Mouse (Mus musculus) forebrain, postnatal 0 days (tissue): ENCODE results near the gene Slc35b1. TPM values are rescaled to one million over a fixed set of nuclear protein-coding genes. Genes with fewer than 3 reads are reported as not detected.
A peak's percentile ranks its signal among the peaks of the same experiment; 100 is the strongest.

ENCODE experiments used
- ATAC-seq: fragments of 200-750 bp; cut with Nextera tagmentation; 2 replicates; pipeline ENCODE4 v1.8.0; 2017; ENCODE audit warnings: mild to moderate bottlenecking, moderate library complexity
- DNase-seq: peaks from one replicate; pipeline ENCODE4 v3.0.0-alpha.2; 2015
- H3K27ac ChIP-seq: fragments of 300-500 bp; sonication (generic); 2 replicates; pipeline ENCODE4 v1.5.1; 2014; ENCODE audit warnings: low read depth, mild to moderate bottlenecking, antibody characterized with exemption, low read length, moderate library complexity, mixed read lengths
- H3K27me3 ChIP-seq: fragments of 300-500 bp; sonication (generic); 2 replicates; pipeline ENCODE4 v1.6.1; 2014; ENCODE audit warnings: mild to moderate bottlenecking, low read length, mixed read lengths; ENCODE audit not compliant: insufficient read depth
- H3K36me3 ChIP-seq: fragments of 300-500 bp; sonication (generic); 2 replicates; pipeline ENCODE4 v1.6.1; 2014; ENCODE audit warnings: mild to moderate bottlenecking, moderate library complexity; ENCODE audit not compliant: insufficient read depth
- H3K4me1 ChIP-seq: fragments of 300-500 bp; sonication (generic); 2 replicates; pipeline ENCODE4 v1.6.1; 2014; ENCODE audit warnings: antibody characterized with exemption; ENCODE audit not compliant: insufficient read depth
- H3K4me2 ChIP-seq: fragments of 300-500 bp; sonication (generic); 2 replicates; pipeline ENCODE4 v1.6.1; 2014; ENCODE audit warnings: low read depth, mild to moderate bottlenecking, moderate library complexity
- H3K4me3 ChIP-seq: fragments of 300-500 bp; sonication (generic); 2 replicates; pipeline ENCODE4 v1.5.1; 2014; ENCODE audit warnings: low read depth, low read length, mixed read lengths
- H3K9ac ChIP-seq: fragments of 300-500 bp; sonication (generic); 2 replicates; pipeline ENCODE4 v1.6.1; 2014; ENCODE audit warnings: mild to moderate bottlenecking
- H3K9me3 ChIP-seq: fragments of 300-500 bp; sonication (generic); 2 replicates; pipeline ENCODE4 v1.6.1; 2016; ENCODE audit warnings: low read length
- CTCF ChIP-seq: sonication (generic); IDR thresholded peaks from 2 replicates; pipeline ENCODE4 v1.5.1; 2016; ENCODE audit warnings: antibody characterized with exemption, control low read depth, low read depth
- WGBS: fragments of 180-500 bp; shearing (Covaris S2); extraction: QIAGEN DNeasy Blood & Tissue Kit; methylation state at CpG from one replicate; pipeline ENCODE4 v1.1.7; 2014; 5-methylcytosine and 5-hydroxymethylcytosine counted together
- polyA plus RNA-seq: library from polyadenylated mRNA; unstranded; fragments of >200 nt; fragmentation: Nextera tagmentation; extraction: Ambion mirVana; gene quantifications from 2 replicates; pipeline ENCODE4 v1.2.1, GENCODE M21; 2015
- total RNA-seq: library from RNA; depleted of rRNA; stranded (reverse); fragments of >200 nt; gene quantifications from 2 replicates; pipeline ENCODE4 v1.2.3, GENCODE M21; 2014

Slc35b1 gene
- total and polyA plus RNA-seq, 2 experiments from 2014 or later = 109 to 160 TPM

- TF ChIP-seq CTCF = no peak
- ATAC-seq = no peak
- Histone ChIP-seq H3K9ac (no peak overlapping the region), H3K27me3 (no peaks in the 10 kb centered on the region), H3K4me2 (no peak overlapping the region), H3K9me3 (no peaks in the 10 kb centered on the region), H3K36me3 (peaks cover 31% of the 10 kb centered on the region), H3K4me1 (no peaks in the 10 kb centered on the region), H3K4me3 (no peak overlapping the region), H3K27ac (peak overlapping the region; percentile 57; the same call in 1 of the 2 replicates)
- WGBS = 29% methylated on average over 5 of the region's 5 CpGs
- no peak for DNase-seq
Measured at GRCm38 (mm10) chr11:95393500-95393816, 9.0 kb downstream of the Slc35b1 start.

GRCm38 (mm10) chr11:95394112-95394511, 9.6 kb downstream of the Slc35b1 start:
- no peak for DNase-seq
- no peak overlapping the region for H3K4me2 ChIP-seq
- no peak for ATAC-seq
- TF ChIP-seq CTCF = no peak
- no peaks in the 10 kb centered on the region for H3K9me3 ChIP-seq
- H3K27me3 ChIP-seq = no peaks in the 10 kb centered on the region
- no peaks in the 10 kb centered on the region for H3K4me1 ChIP-seq
- no peak overlapping the region for H3K4me3 ChIP-seq
- H3K27ac ChIP-seq = 0 out of 2 replicates have a peak overlapping the region, but pooled peaks have one; percentile 29
- peaks cover 25% of the 10 kb centered on the region for H3K36me3 ChIP-seq
- 61% methylated on average over 5 of the region's 5 CpGs for WGBS
- H3K9ac ChIP-seq = no peak overlapping the region

GRCm38 (mm10) chr11:95396548-95396947, 12.1 kb downstream of the Slc35b1 start:
- H3K4me3 ChIP-seq = no peak overlapping the region
- DNase-seq (no peak), ATAC-seq (no peak)
- TF ChIP-seq CTCF = no peak
- no peak overlapping the region for H3K27ac ChIP-seq
- peaks cover 5% of the 10 kb centered on the region; the same call in 1 of the 2 replicates for H3K36me3 ChIP-seq
- 50% methylated on average over 1 of the region's 1 CpGs for WGBS
- no peak overlapping the region for H3K9ac ChIP-seq
- no peaks in the 10 kb centered on the region for H3K4me1 ChIP-seq
- H3K27me3 ChIP-seq = no peaks in the 10 kb centered on the region
- H3K4me2 ChIP-seq = no peak overlapping the region
- no peaks in the 10 kb centered on the region for H3K9me3 ChIP-seq

GRCm38 (mm10) chr11:95397843-95398835, 13.6 kb downstream of the Slc35b1 start:
- Histone ChIP-seq H3K9me3 (no peaks in the 10 kb centered on the region), H3K36me3 (peaks cover 5% of the 10 kb centered on the region; the same call in 1 of the 2 replicates), H3K4me1 (no peaks in the 10 kb centered on the region), H3K4me2 (peak overlapping the region; percentile 14; the same call in 1 of the 2 replicates), H3K27me3 (no peaks in the 10 kb centered on the region), H3K27ac (no peak overlapping the region), H3K9ac (no peak overlapping the region), H3K4me3 (no peak overlapping the region)
- 43% methylated on average over 14 of the region's 14 CpGs for WGBS
- TF ChIP-seq CTCF = peak; percentile 97
- DNase-seq (peak; percentile 87), ATAC-seq (peak; percentile 63)

GRCm38 (mm10) chr11:95399520-95400020, 15.1 kb downstream of the Slc35b1 start:
- ATAC-seq (no peak), DNase-seq (no peak)
- Histone ChIP-seq H3K36me3 (no peaks in the 10 kb centered on the region), H3K4me1 (no peaks in the 10 kb centered on the region), H3K9me3 (no peaks in the 10 kb centered on the region), H3K27me3 (no peaks in the 10 kb centered on the region), H3K4me3 (no peak overlapping the region), H3K27ac (no peak overlapping the region), H3K4me2 (no peak overlapping the region), H3K9ac (no peak overlapping the region)
- TF ChIP-seq CTCF = no peak
- WGBS = 52% methylated on average over 13 of the region's 13 CpGs

GRCm38 (mm10) chr11:95401568-95401967, 17.1 kb downstream of the Slc35b1 start:
- no peak for TF ChIP-seq CTCF
- Histone ChIP-seq H3K4me2 (no peak overlapping the region), H3K9ac (no peak overlapping the region), H3K27ac (no peak overlapping the region), H3K4me3 (no peak overlapping the region), H3K4me1 (no peaks in the 10 kb centered on the region), H3K9me3 (no peaks in the 10 kb centered on the region), H3K27me3 (no peaks in the 10 kb centered on the region), H3K36me3 (no peaks in the 10 kb centered on the region)
- ATAC-seq (no peak), DNase-seq (no peak)
- 81% methylated on average over 5 of the region's 5 CpGs for WGBS

- 29% methylated on average over 5 of the region's 5 CpGs for WGBS
- no peak overlapping the region for H3K9ac ChIP-seq
- ATAC-seq (no peak), DNase-seq (no peak)
- H3K36me3 ChIP-seq = no peaks in the 10 kb centered on the region
- no peaks in the 10 kb centered on the region for H3K9me3 ChIP-seq
- H3K4me2 ChIP-seq = no peak overlapping the region
- H3K4me1 ChIP-seq = no peaks in the 10 kb centered on the region
- no peaks in the 10 kb centered on the region for H3K27me3 ChIP-seq
- no peak for TF ChIP-seq CTCF
- no peak overlapping the region for H3K27ac ChIP-seq
- H3K4me3 ChIP-seq = no peak overlapping the region
Measured at GRCm38 (mm10) chr11:95402196-95402595, 17.7 kb downstream of the Slc35b1 start.
